10 mouse cellular contexts compared by ENCODE assay signal in genomic region chr19:12467436-12467835, GRCm38 (mm10). TPM values are rescaled to one million over a fixed set of nuclear protein-coding genes. Genes with fewer than 3 reads are reported as not detected.
DNase-seq lines count a peak whose midpoint lies in the region; ATAC-seq and TF ChIP-seq lines count a peak whose summit lies in the region.
"Had no signal": no experiment of that assay in that cellular context is flagged by ENCODE, and none has a peak within 500 bp of the region (broad histone marks: within the 10 kb centered on the region; RNA-seq: fewer than 3 reads in every experiment).

No protein-coding gene starts in this region.

- TF ChIP-seq CTCF in forebrain, postnatal 0 days (IDR thresholded peaks at IDR 0.05; ENCODE audit: low read depth) = peak; percentile 62
- peak; percentile 48 for TF ChIP-seq CTCF in bone marrow, adult 2 months (IDR thresholded peaks at IDR 0.05; ENCODE audit: control insufficient read depth, insufficient read depth, low read length)

- no peak for TF ChIP-seq POLR2A in bone marrow, adult 2 months (IDR thresholded peaks at IDR 0.05; ENCODE audit: borderline replicate concordance, control insufficient read depth, low read depth, low read length)

- H3K27ac ChIP-seq in forebrain, postnatal 0 days (ENCODE audit: low read depth, low read length) = no peak overlapping the region
- H3K27ac ChIP-seq in forebrain, embryonic 15.5 days (replicated peaks) = no peak overlapping the region
- peak overlapping the region; percentile 47; the same call in 1 of the 2 replicates for H3K27ac ChIP-seq in midbrain, embryonic 10.5 days (replicated peaks)
- H3K27ac ChIP-seq in midbrain, embryonic 16.5 days (ENCODE audit: low read length) = no peak overlapping the region
- no peak overlapping the region for H3K27ac ChIP-seq in bone marrow, adult 2 months (ENCODE audit: control insufficient read depth, insufficient read depth, low read depth, low read length, poor library complexity)
- H3K27ac ChIP-seq: neural tube, embryonic 12.5 days had no signal

- no peak overlapping the region for H3K4me3 ChIP-seq in forebrain, postnatal 0 days (ENCODE audit: low read depth, low read length)
- H3K4me3 ChIP-seq in forebrain, embryonic 15.5 days = no peak overlapping the region
- H3K4me3 ChIP-seq in midbrain, embryonic 10.5 days = no peak overlapping the region
- H3K4me3 ChIP-seq in midbrain, embryonic 16.5 days (ENCODE audit: low read depth, low read length) = no peak overlapping the region
- H3K4me3 ChIP-seq in bone marrow, adult 2 months (replicated peaks; ENCODE audit: control insufficient read depth, low read depth, low read length) = no peak overlapping the region
- H3K4me3 ChIP-seq: hindbrain, embryonic 15.5 days; neural tube, embryonic 12.5 days had no signal

- no peaks in the 10 kb centered on the region for H3K27me3 ChIP-seq in forebrain, postnatal 0 days (ENCODE audit: insufficient read depth, low read length)
- no peaks in the 10 kb centered on the region for H3K27me3 ChIP-seq in forebrain, embryonic 15.5 days
- H3K27me3 ChIP-seq in midbrain, embryonic 10.5 days (ENCODE audit: low read depth, poor library complexity, severe bottlenecking) = no peaks in the 10 kb centered on the region
- no peaks in the 10 kb centered on the region for H3K27me3 ChIP-seq in midbrain, embryonic 16.5 days (ENCODE audit: control insufficient read depth, insufficient read depth, low read depth, low read length)
- H3K27me3 ChIP-seq: hindbrain, embryonic 15.5 days; neural tube, embryonic 12.5 days had no signal

- 83% methylated on average over 5 of the region's 5 CpGs for WGBS in forebrain, postnatal 0 days
- WGBS in forebrain, embryonic 15.5 days = 87% methylated on average over 5 of the region's 5 CpGs
- WGBS in midbrain, embryonic 10.5 days = 82% methylated on average over 5 of the region's 5 CpGs
- 82% methylated on average over 5 of the region's 5 CpGs for WGBS in midbrain, embryonic 16.5 days
- WGBS in bone marrow, adult 2 months = 76% methylated on average over 5 of the region's 5 CpGs

- H3K36me3 ChIP-seq in forebrain, postnatal 0 days (ENCODE audit: insufficient read depth) = peaks cover 28% of the 10 kb centered on the region
- H3K36me3 ChIP-seq in forebrain, embryonic 15.5 days = peaks cover 5% of the 10 kb centered on the region; the same call in 1 of the 2 replicates
- H3K36me3 ChIP-seq in midbrain, embryonic 10.5 days = peaks cover 91% of the 10 kb centered on the region
- peaks cover 24% of the 10 kb centered on the region for H3K36me3 ChIP-seq in midbrain, embryonic 16.5 days (ENCODE audit: control insufficient read depth, insufficient read depth, low read length)

- H3K4me2 ChIP-seq in forebrain, postnatal 0 days (ENCODE audit: low read depth) = no peak overlapping the region
- no peak overlapping the region for H3K4me2 ChIP-seq in forebrain, embryonic 15.5 days (replicated peaks)
- H3K4me2 ChIP-seq in midbrain, embryonic 16.5 days (ENCODE audit: low read length) = no peak overlapping the region
- H3K4me2 ChIP-seq: hindbrain, embryonic 15.5 days; neural tube, embryonic 12.5 days had no signal

- no peaks in the 10 kb centered on the region for H3K4me1 ChIP-seq in forebrain, postnatal 0 days (ENCODE audit: insufficient read depth)
- H3K4me1 ChIP-seq in forebrain, embryonic 15.5 days = no peaks in the 10 kb centered on the region
- H3K4me1 ChIP-seq in midbrain, embryonic 10.5 days = peaks cover 12% of the 10 kb centered on the region; the same call in 1 of the 2 replicates
- H3K4me1 ChIP-seq in midbrain, embryonic 16.5 days (ENCODE audit: control insufficient read depth, insufficient read depth, low read length) = no peaks in the 10 kb centered on the region
- H3K4me1 ChIP-seq in bone marrow, adult 2 months (ENCODE audit: control insufficient read depth, insufficient read depth, low read length) = peaks cover 4% of the 10 kb centered on the region; the same call in 1 of the 2 replicates
- H3K4me1 ChIP-seq: hindbrain, embryonic 15.5 days; neural tube, embryonic 12.5 days had no signal

- ATAC-seq in forebrain, postnatal 0 days = 0 out of 2 replicates have a peak, but pooled peaks have one; percentile 10
- ATAC-seq in forebrain, embryonic 15.5 days (replicated peaks) = no peak
- no peak for ATAC-seq in midbrain, embryonic 16.5 days
- peak; percentile 43 for ATAC-seq in megakaryocyte progenitor cell, adult 5-6 weeks (replicated peaks; ENCODE audit: poor library complexity)

- peak; percentile 47 for DNase-seq in forebrain, postnatal 0 days
- DNase-seq in midbrain, embryonic 10.5 days (ENCODE audit: low spot score) = peak; percentile 55
- DNase-seq in urinary bladder, postnatal 10 days (ENCODE audit: low spot score) = no peak
- DNase-seq in kidney, adult 18-20 months = no peak

- no peaks in the 10 kb centered on the region for H3K9me3 ChIP-seq in forebrain, postnatal 0 days (ENCODE audit: low read length)
- H3K9me3 ChIP-seq in forebrain, embryonic 15.5 days = no peaks in the 10 kb centered on the region
- no peaks in the 10 kb centered on the region for H3K9me3 ChIP-seq in midbrain, embryonic 10.5 days (replicated peaks)
- no peaks in the 10 kb centered on the region for H3K9me3 ChIP-seq in midbrain, embryonic 16.5 days (replicated peaks; ENCODE audit: control insufficient read depth, low read length, poor library complexity, severe bottlenecking)
- H3K9me3 ChIP-seq: hindbrain, embryonic 15.5 days; neural tube, embryonic 12.5 days had no signal

- H3K9ac ChIP-seq in forebrain, postnatal 0 days = no peak overlapping the region
- no peak overlapping the region for H3K9ac ChIP-seq in forebrain, embryonic 15.5 days (replicated peaks)
- no peak overlapping the region for H3K9ac ChIP-seq in midbrain, embryonic 16.5 days (ENCODE audit: low read depth, low read length)
- H3K9ac ChIP-seq: hindbrain, embryonic 15.5 days; neural tube, embryonic 12.5 days had no signal

RNA-seq across cellular contexts. Expression of gene Mpeg1, which starts 6.9 kb away (rescaled TPM):
- 3.2 and 3.5 TPM in 2 replicates for total RNA-seq in forebrain, postnatal 0 days (2014; rRNA removed)
- polyA plus RNA-seq in forebrain, postnatal 0 days (2015; fragmentation: Nextera tagmentation; extraction: Ambion mirVana) = 0.63 and 1.1 TPM in 2 replicates
- 0.55 and 0.56 TPM in 2 replicates for polyA plus RNA-seq in forebrain, embryonic 15.5 days (2015; fragmentation: Nextera tagmentation; extraction: Ambion mirVana)
- 0.19 and 0.40 TPM in 2 replicates for polyA plus RNA-seq in midbrain, embryonic 10.5 days (2016; fragmentation: Nextera tagmentation; extraction: Ambion mirVana)
- 0.69 and 0.71 TPM in 2 replicates for polyA plus RNA-seq in midbrain, embryonic 16.5 days (2015; fragmentation: Nextera tagmentation; extraction: Ambion mirVana)
- polyA plus RNA-seq in bone marrow, adult 2 months (2011; ENCODE audit: insufficient read depth, insufficient read length, low replicate concordance, missing spikeins) = 20.5 and 54.7 TPM in 2 replicates
- 74.6 and 105 TPM in 2 replicates for total RNA-seq in megakaryocyte progenitor cell, adult 5-6 weeks (2015)
- 41.8 and 52.4 TPM in 2 replicates for total RNA-seq in megakaryocyte progenitor cell, adult 5-6 weeks (2017)

RNA-seq across cellular contexts. Expression of gene Dtx4, which starts 33.8 kb away (rescaled TPM):
- total RNA-seq in forebrain, postnatal 0 days (2014; rRNA removed) = 43.2 and 48.8 TPM in 2 replicates
- polyA plus RNA-seq in forebrain, postnatal 0 days (2015; fragmentation: Nextera tagmentation; extraction: Ambion mirVana) = 20.6 and 21.2 TPM in 2 replicates
- polyA plus RNA-seq in forebrain, embryonic 15.5 days (2015; fragmentation: Nextera tagmentation; extraction: Ambion mirVana) = 16.8 and 19.3 TPM in 2 replicates
- polyA plus RNA-seq in midbrain, embryonic 10.5 days (2016; fragmentation: Nextera tagmentation; extraction: Ambion mirVana) = 54.9 and 59.2 TPM in 2 replicates
- 38.6 and 39.3 TPM in 2 replicates for polyA plus RNA-seq in midbrain, embryonic 16.5 days (2015; fragmentation: Nextera tagmentation; extraction: Ambion mirVana)
- polyA plus RNA-seq in bone marrow, adult 2 months (2011; ENCODE audit: insufficient read depth, insufficient read length, low replicate concordance, missing spikeins) = 2.3 and 6.7 TPM in 2 replicates
- total RNA-seq in megakaryocyte progenitor cell, adult 5-6 weeks (2015) = 41.4 and 46.5 TPM in 2 replicates
- 38.9 and 39.0 TPM in 2 replicates for total RNA-seq in megakaryocyte progenitor cell, adult 5-6 weeks (2017)

RNA-seq across cellular contexts. Expression of gene Pfpl, which starts 39.7 kb away (rescaled TPM):
- not detected in 2 replicates for total RNA-seq in forebrain, postnatal 0 days (2014; rRNA removed)
- 0.04 TPM in 1 of 2 replicates, not detected in the other for polyA plus RNA-seq in forebrain, postnatal 0 days (2015; fragmentation: Nextera tagmentation; extraction: Ambion mirVana)
- polyA plus RNA-seq in forebrain, embryonic 15.5 days (2015; fragmentation: Nextera tagmentation; extraction: Ambion mirVana) = not detected in 2 replicates
- polyA plus RNA-seq in midbrain, embryonic 10.5 days (2016; fragmentation: Nextera tagmentation; extraction: Ambion mirVana) = not detected in 2 replicates
- not detected in 2 replicates for polyA plus RNA-seq in midbrain, embryonic 16.5 days (2015; fragmentation: Nextera tagmentation; extraction: Ambion mirVana)
- not detected in 2 replicates for polyA plus RNA-seq in bone marrow, adult 2 months (2011; ENCODE audit: insufficient read depth, insufficient read length, low replicate concordance, missing spikeins)
- total RNA-seq in megakaryocyte progenitor cell, adult 5-6 weeks (2015) = not detected in 2 replicates
- total RNA-seq in megakaryocyte progenitor cell, adult 5-6 weeks (2017) = not detected in 2 replicates
- polyA plus RNA-seq: hindbrain, embryonic 15.5 days; neural tube, embryonic 12.5 days had no signal

RNA-seq across cellular contexts. Expression of gene Olfr1441, which starts 50.2 kb away (rescaled TPM):
- total RNA-seq in forebrain, postnatal 0 days (2014; rRNA removed) = not detected in 2 replicates
- polyA plus RNA-seq in forebrain, postnatal 0 days (2015; fragmentation: Nextera tagmentation; extraction: Ambion mirVana) = not detected in 2 replicates
- polyA plus RNA-seq in forebrain, embryonic 15.5 days (2015; fragmentation: Nextera tagmentation; extraction: Ambion mirVana) = not detected in 2 replicates
- polyA plus RNA-seq in midbrain, embryonic 10.5 days (2016; fragmentation: Nextera tagmentation; extraction: Ambion mirVana) = not detected in 2 replicates
- polyA plus RNA-seq in midbrain, embryonic 16.5 days (2015; fragmentation: Nextera tagmentation; extraction: Ambion mirVana) = not detected in 2 replicates
- not detected in 2 replicates for polyA plus RNA-seq in bone marrow, adult 2 months (2011; ENCODE audit: insufficient read depth, insufficient read length, low replicate concordance, missing spikeins)
- total RNA-seq in megakaryocyte progenitor cell, adult 5-6 weeks (2015) = not detected in 2 replicates
- not detected in 2 replicates for total RNA-seq in megakaryocyte progenitor cell, adult 5-6 weeks (2017)
- polyA plus RNA-seq: hindbrain, embryonic 15.5 days; neural tube, embryonic 12.5 days had no signal

Comparison
In these comparisons a context has a peak if more than half of its experiments do, and no peak if none do; other contexts are left out.
1. ATAC-seq: peak in forebrain, postnatal 0 days (single experiment) and megakaryocyte progenitor cell, adult 5-6 weeks (single experiment); none in forebrain, embryonic 15.5 days (single experiment) and midbrain, embryonic 16.5 days (single experiment).
2. DNase-seq: peak in forebrain, postnatal 0 days (single experiment) and midbrain, embryonic 10.5 days (single experiment); none in urinary bladder, postnatal 10 days (single experiment) and kidney, adult 18-20 months (single experiment).
3. RNA of gene Mpeg1, which starts 6.9 kb away (polyA plus RNA-seq): 20.5 to 54.7 TPM in bone marrow, adult 2 months; 0.63 to 1.1 TPM in forebrain, postnatal 0 days, 0.69 to 0.71 TPM in midbrain, embryonic 16.5 days, 0.55 to 0.56 TPM in forebrain, embryonic 15.5 days and 0.19 to 0.40 TPM in midbrain, embryonic 10.5 days; every median in the first group is over 10 times any median in the second.